Mouse (Mus musculus) heart, embryonic 14.5 days (tissue): ENCODE measurements around the gene Clca3a1. TPM values are rescaled to one million over a fixed set of nuclear protein-coding genes. Genes with fewer than 3 reads are reported as not detected.

Experiments used
- ATAC-seq: fragments of 200-750 bp; cut with Nextera tagmentation; 2 replicates; pipeline ENCODE4 v1.8.0; 2017; ENCODE audit warnings: low read depth, moderate TSS enrichment; ENCODE audit not compliant: insufficient number of reproducible peaks, insufficient read depth, low FRiP score
- H3K27ac ChIP-seq, 2 experiments: fragments of 200-500 bp in 1 of 2; fragments of 300-500 bp in 1 of 2; sonication (generic) in 1 of 2; replicated peaks in 1 of 2; 2 replicates each; pipeline ENCODE4 v1.5.1; 2012 to 2014; ENCODE audit warnings: low read depth in 2 of 2, low read length in 2 of 2, control low read depth in 1 of 2, mild to moderate bottlenecking in 1 of 2, mixed read lengths in 1 of 2; ENCODE audit not compliant: control insufficient read depth in 1 of 2, insufficient read depth in 1 of 2
- H3K27me3 ChIP-seq: fragments of 300-500 bp; sonication (generic); 2 replicates; pipeline ENCODE4 v1.6.1; 2014; ENCODE audit warnings: mild to moderate bottlenecking, low read length, control low read depth; ENCODE audit not compliant: control insufficient read depth, insufficient read depth
- H3K36me3 ChIP-seq: fragments of 300-500 bp; sonication (generic); 2 replicates; pipeline ENCODE4 v1.6.1; 2014; ENCODE audit warnings: mild to moderate bottlenecking, control low read depth, low read length, mixed read lengths; ENCODE audit not compliant: control insufficient read depth, insufficient read depth
- H3K4me1 ChIP-seq, 2 experiments: fragments of 200-500 bp in 1 of 2; fragments of 300-500 bp in 1 of 2; sonication (generic) in 1 of 2; 2 replicates each; pipeline ENCODE4 v1.6.1; 2012 to 2014; ENCODE audit warnings: low read length in 2 of 2, control low read depth in 1 of 2, mixed read lengths in 1 of 2; ENCODE audit not compliant: control insufficient read depth in 2 of 2, insufficient read depth in 2 of 2
- H3K4me2 ChIP-seq: fragments of 300-500 bp; sonication (generic); 2 replicates; pipeline ENCODE4 v1.6.1; 2014; ENCODE audit warnings: mild to moderate bottlenecking, low read length
- H3K4me3 ChIP-seq, 2 experiments: fragments of 200-500 bp in 1 of 2; fragments of 300-500 bp in 1 of 2; sonication (generic) in 1 of 2; 2 replicates each; pipeline ENCODE4 v1.5.1; 2012 to 2014; ENCODE audit warnings: low read length in 2 of 2, mild to moderate bottlenecking in 2 of 2, control low read depth in 1 of 2, low read depth in 1 of 2, moderate library complexity in 1 of 2; ENCODE audit not compliant: control insufficient read depth in 1 of 2, insufficient read depth in 1 of 2
- H3K9ac ChIP-seq: fragments of 300-500 bp; sonication (generic); 2 replicates; pipeline ENCODE4 v1.6.1; 2014; ENCODE audit warnings: mild to moderate bottlenecking, low read length
- H3K9me3 ChIP-seq: fragments of 300-500 bp; sonication (generic); 2 replicates; pipeline ENCODE4 v1.6.1; 2016; ENCODE audit warnings: low read length, control low read depth; ENCODE audit not compliant: control insufficient read depth
- WGBS: fragments of 180-500 bp; shearing (Covaris S2); extraction: QIAGEN DNeasy Blood & Tissue Kit; methylation state at CpG from one replicate; pipeline ENCODE4 v1.1.7; 2014; 5-methylcytosine and 5-hydroxymethylcytosine counted together
- polyA plus RNA-seq: library from polyadenylated mRNA; unstranded; fragments of >200 nt; fragmentation: Nextera tagmentation; extraction: Ambion mirVana; gene quantifications from 2 replicates; pipeline ENCODE4 v1.2.1, GENCODE M21; 2014

Clca3a1 gene
- polyA plus RNA-seq, 1 experiment from 2014 or later: 27.7 TPM

GRCm38 (mm10) chr3:144717835-144718234 lies 42.9 kb downstream of the Clca3a1 start:
- H3K4me1 ChIP-seq: peaks cover 16 to 56% of the 10 kb centered on the region in 2 experiments
- H3K9ac ChIP-seq: peak overlapping the region; percentile 21; the same call in 1 of the 2 replicates
- peaks cover 3% of the 10 kb centered on the region; the same call in 1 of the 2 replicates for H3K36me3 ChIP-seq
- H3K4me3 ChIP-seq: peak overlapping the region in 1 of 2 experiments; percentile 20; a peak in 2 of 4 replicates
- peak overlapping the region; percentile 76 for H3K4me2 ChIP-seq
- ATAC-seq: no peak
- H3K27ac ChIP-seq: no peak overlapping the region
- 73% methylated on average over 6 of the region's 6 CpGs for WGBS
- H3K9me3 ChIP-seq: no peaks in the 10 kb centered on the region
- no peaks in the 10 kb centered on the region for H3K27me3 ChIP-seq

- H3K9ac ChIP-seq: no peak overlapping the region
- H3K4me2 ChIP-seq: peak overlapping the region; percentile 76
- H3K4me3 ChIP-seq: no peak overlapping the region
- H3K36me3 ChIP-seq: peaks cover 10% of the 10 kb centered on the region
- WGBS: 84% methylated on average over 3 of the region's 3 CpGs
- ATAC-seq: no peak
- H3K27ac ChIP-seq: no peak overlapping the region
- H3K27me3 ChIP-seq: no peaks in the 10 kb centered on the region
- H3K9me3 ChIP-seq: no peaks in the 10 kb centered on the region
- peaks cover 16 to 56% of the 10 kb centered on the region in 2 experiments for H3K4me1 ChIP-seq
Observed at GRCm38 (mm10) chr3:144717121-144717520, 43.7 kb downstream of the Clca3a1 start.

GRCm38 (mm10) chr3:144715901-144716300 lies 44.9 kb downstream of the Clca3a1 start:
- H3K4me2 ChIP-seq: peak overlapping the region; percentile 24
- no peaks in the 10 kb centered on the region for H3K27me3 ChIP-seq
- H3K4me3 ChIP-seq: no peak overlapping the region
- peaks cover 22% of the 10 kb centered on the region for H3K36me3 ChIP-seq
- peaks cover 16 to 52% of the 10 kb centered on the region in 2 experiments for H3K4me1 ChIP-seq
- ATAC-seq: no peak
- 63% methylated on average over 9 of the region's 9 CpGs for WGBS
- peak overlapping the region; percentile 37; a peak in 1 of 4 replicates for H3K27ac ChIP-seq
- H3K9me3 ChIP-seq: no peaks in the 10 kb centered on the region
- no peak overlapping the region for H3K9ac ChIP-seq

- Histone ChIP-seq H3K27ac (peak overlapping the region; percentile 25 to 73; a peak in 2 of 4 replicates), H3K9ac (peak overlapping the region; percentile 21; the same call in 1 of the 2 replicates), H3K4me1 (peaks cover 16 to 48% of the 10 kb centered on the region in 2 experiments), H3K9me3 (no peaks in the 10 kb centered on the region), H3K27me3 (no peaks in the 10 kb centered on the region), H3K36me3 (peaks cover 29% of the 10 kb centered on the region), H3K4me3 (no peak overlapping the region), H3K4me2 (peak overlapping the region; percentile 43)
- ATAC-seq: no peak
- 70% methylated on average over 7 of the region's 7 CpGs for WGBS
Observed at GRCm38 (mm10) chr3:144715033-144715432, 45.7 kb downstream of the Clca3a1 start.

- Histone ChIP-seq H3K27me3 (no peaks in the 10 kb centered on the region), H3K36me3 (peaks cover 33% of the 10 kb centered on the region), H3K4me2 (peak overlapping the region; percentile 43), H3K4me3 (no peak overlapping the region), H3K4me1 (peaks cover 16 to 48% of the 10 kb centered on the region in 2 experiments), H3K9me3 (no peaks in the 10 kb centered on the region), H3K27ac (peak overlapping the region in 1 of 2 experiments; percentile 82; a peak in 2 of 4 replicates), H3K9ac (0 out of 2 replicates have a peak overlapping the region, but pooled peaks have one; percentile 21)
- no peak for ATAC-seq
- WGBS: 28% methylated on average over 8 of the region's 8 CpGs
Observed at GRCm38 (mm10) chr3:144714606-144715005, 46.2 kb downstream of the Clca3a1 start.

- no peak overlapping the region for H3K4me3 ChIP-seq
- no peaks in the 10 kb centered on the region for H3K9me3 ChIP-seq
- H3K4me2 ChIP-seq: peak overlapping the region; percentile 43; the same call in 1 of the 2 replicates
- peaks cover 36% of the 10 kb centered on the region for H3K36me3 ChIP-seq
- H3K27ac ChIP-seq: peak overlapping the region; percentile 47 to 82
- peaks cover 16 to 48% of the 10 kb centered on the region in 2 experiments for H3K4me1 ChIP-seq
- WGBS: 39% methylated on average over 7 of the region's 7 CpGs
- ATAC-seq: peak; percentile 17; the same call in 1 of the 2 replicates
- no peaks in the 10 kb centered on the region for H3K27me3 ChIP-seq
- no peak overlapping the region for H3K9ac ChIP-seq
Observed at GRCm38 (mm10) chr3:144714126-144714525, 46.7 kb downstream of the Clca3a1 start.

- ATAC-seq: no peak
- no peak overlapping the region for H3K9ac ChIP-seq
- no peaks in the 10 kb centered on the region for H3K27me3 ChIP-seq
- H3K36me3 ChIP-seq: peaks cover 55% of the 10 kb centered on the region
- peaks cover 12 to 34% of the 10 kb centered on the region in 2 experiments for H3K4me1 ChIP-seq
- H3K27ac ChIP-seq: no peak overlapping the region
- H3K9me3 ChIP-seq: no peaks in the 10 kb centered on the region
- no peak overlapping the region for H3K4me3 ChIP-seq
- no peak overlapping the region for H3K4me2 ChIP-seq
- 69% methylated on average over 6 of the region's 6 CpGs for WGBS
Observed at GRCm38 (mm10) chr3:144711607-144712206, 49.1 kb downstream of the Clca3a1 start.
